Mouse (Mus musculus) CH12.LX (cell line): ENCODE data around the gene Ppp1r3f. TPM values are rescaled to one million over a fixed set of nuclear protein-coding genes. Genes with fewer than 3 reads are reported as not detected.

Experiments used
- DNase-seq: peaks from one replicate; pipeline ENCODE4 v3.0.0-alpha.2; 2013; ENCODE audit errors: extremely low read depth
- H3K27ac ChIP-seq: 2 replicates; pipeline ENCODE4 v1.5.1; 2012; ENCODE audit warnings: low read depth, mild to moderate bottlenecking, control low read depth, moderate library complexity; ENCODE audit not compliant: insufficient read depth
- H3K27me3 ChIP-seq: replicated peaks from 2 replicates; pipeline ENCODE3; 2012; ENCODE audit warnings: inconsistent platforms
- H3K36me3 ChIP-seq, 2 experiments: replicated peaks in 1 of 2; 2 replicates each; pipeline versions ENCODE3 to v1.6.1; 2012; ENCODE audit warnings: inconsistent platforms in 1 of 2, low read length in 1 of 2, mild to moderate bottlenecking in 1 of 2, mixed read lengths in 1 of 2, moderate library complexity in 1 of 2; ENCODE audit not compliant: control insufficient read depth in 1 of 2, insufficient read depth in 1 of 2
- H3K4me1 ChIP-seq, 2 experiments: 2 replicates each; pipeline ENCODE4 v1.6.1; 2012; ENCODE audit warnings: inconsistent platforms in 1 of 2, moderate library complexity in 1 of 2; ENCODE audit not compliant: insufficient read depth in 2 of 2, control insufficient read depth in 1 of 2
- H3K4me2 ChIP-seq: 2 replicates; pipeline ENCODE4 v1.6.1; 2012; ENCODE audit warnings: low read depth, mild to moderate bottlenecking, control low read depth; ENCODE audit not compliant: poor library complexity, insufficient read depth, severe bottlenecking
- H3K4me3 ChIP-seq, 3 experiments: fragments of 150-350 bp in 1 of 3; sonication (generic) in 1 of 3; replicated peaks in 1 of 3; 2 replicates each; pipeline versions ENCODE3 to v1.5.1; 2011 to 2012; ENCODE audit warnings: low read depth in 2 of 3, low read length in 2 of 3, mild to moderate bottlenecking in 2 of 3, moderate library complexity in 2 of 3, control low read depth in 1 of 3, improper control_type of control experiment in 1 of 3, inconsistent platforms in 1 of 3, mixed read lengths in 1 of 3; ENCODE audit not compliant: poor library complexity in 1 of 3
- H3K79me2 ChIP-seq: replicated peaks from 2 replicates; pipeline ENCODE4 v1.6.1; 2012; ENCODE audit warnings: mild to moderate bottlenecking, moderate library complexity; ENCODE audit not compliant: control insufficient read depth, poor library complexity, insufficient read depth, severe bottlenecking; ENCODE audit errors: extremely low read depth
- H3K9ac ChIP-seq: 2 replicates; pipeline ENCODE4 v1.6.1; 2012; ENCODE audit warnings: low read depth, mild to moderate bottlenecking, control low read depth, moderate library complexity; ENCODE audit not compliant: insufficient read depth
- H3K9me3 ChIP-seq: replicated peaks from 2 replicates; pipeline ENCODE3; 2012; ENCODE audit warnings: low read length, inconsistent platforms, mixed read lengths
- CHD1 ChIP-seq: IDR thresholded peaks from 2 replicates; pipeline ENCODE4 v1.6.1; 2012; ENCODE audit warnings: low read depth, low read length, improper control_type of control experiment, inconsistent platforms
- CHD2 ChIP-seq: IDR thresholded peaks from 2 replicates; pipeline ENCODE4 v1.6.1; 2011; ENCODE audit warnings: low read length, improper control_type of control experiment
- CTCF ChIP-seq, 2 experiments: IDR thresholded peaks in 1 of 2; conservative IDR thresholded peaks in 1 of 2; 2 replicates each; pipeline ENCODE4 v1.5.1; 2011 to 2012; ENCODE audit warnings: low read depth in 2 of 2, low read length in 2 of 2, improper control_type of control experiment in 1 of 2, inconsistent platforms in 1 of 2, mild to moderate bottlenecking in 1 of 2, moderate library complexity in 1 of 2
- E2F4 ChIP-seq: IDR thresholded peaks from 2 replicates; pipeline ENCODE4 v1.6.1; 2011; ENCODE audit warnings: low read depth, low read length, improper control_type of control experiment; ENCODE audit not compliant: insufficient replicate concordance
- ELF1 ChIP-seq: IDR thresholded peaks from 2 replicates; pipeline ENCODE4 v1.6.1; 2014; ENCODE audit warnings: low read depth, mild to moderate bottlenecking, inconsistent platforms, low read length, improper control_type of control experiment
- ETS1 ChIP-seq: conservative IDR thresholded peaks from 2 replicates; pipeline ENCODE4 v1.6.1; 2012; ENCODE audit warnings: low read depth, mild to moderate bottlenecking, inconsistent platforms, low read length, improper control_type of control experiment, moderate library complexity
- HCFC1 ChIP-seq: IDR thresholded peaks from 2 replicates; pipeline ENCODE4 v1.6.1; 2012; ENCODE audit warnings: low read depth, mild to moderate bottlenecking, inconsistent platforms, low read length, improper control_type of control experiment
- IRF4 ChIP-seq: IDR thresholded peaks from 2 replicates; pipeline ENCODE4 v1.6.1; 2014; ENCODE audit warnings: low read depth, mild to moderate bottlenecking, inconsistent platforms, low read length, improper control_type of control experiment
- JUND ChIP-seq: conservative IDR thresholded peaks from 2 replicates; pipeline ENCODE4 v1.6.1; 2011; ENCODE audit warnings: low read depth, low read length, improper control_type of control experiment
- KAT2A ChIP-seq: IDR thresholded peaks from 2 replicates; pipeline ENCODE4 v1.6.1; 2012; ENCODE audit warnings: low read length, improper control_type of control experiment, inconsistent platforms; ENCODE audit not compliant: insufficient replicate concordance
- MAFK ChIP-seq: IDR thresholded peaks from 2 replicates; pipeline ENCODE4 v1.6.1; 2011; ENCODE audit warnings: low read length, improper control_type of control experiment; ENCODE audit not compliant: insufficient replicate concordance
- MAX ChIP-seq: IDR thresholded peaks from 2 replicates; pipeline ENCODE4 v1.6.1; 2011; ENCODE audit warnings: low read length, improper control_type of control experiment
- MEF2A ChIP-seq: IDR thresholded peaks from 2 replicates; pipeline ENCODE4 v1.6.1; 2014; ENCODE audit warnings: low read depth, mild to moderate bottlenecking, inconsistent platforms, low read length, improper control_type of control experiment, borderline replicate concordance
- MXI1 ChIP-seq: IDR thresholded peaks from 2 replicates; pipeline ENCODE4 v1.6.1; 2011; ENCODE audit warnings: mild to moderate bottlenecking, low read depth, low read length, improper control_type of control experiment
- NELFE ChIP-seq: IDR thresholded peaks from 2 replicates; pipeline ENCODE4 v1.6.1; 2011; ENCODE audit warnings: low read depth, low read length, improper control_type of control experiment
- PAX5 ChIP-seq: IDR thresholded peaks from 2 replicates; pipeline ENCODE4 v1.6.1; 2012; ENCODE audit warnings: low read length, inconsistent platforms, mixed read lengths
- POLR2A ChIP-seq: IDR thresholded peaks from 2 replicates; pipeline ENCODE4 v1.6.1; 2011; ENCODE audit warnings: low read depth, mild to moderate bottlenecking, improper control_type of control experiment, low read length
- POLR2AphosphoS2 ChIP-seq: IDR thresholded peaks from 2 replicates; pipeline ENCODE4 v1.6.1; 2011; ENCODE audit warnings: low read depth, low read length, improper control_type of control experiment
- RAD21 ChIP-seq: IDR thresholded peaks from 2 replicates; pipeline ENCODE4 v1.6.1; 2011; ENCODE audit warnings: low read depth, mild to moderate bottlenecking, low read length, improper control_type of control experiment, moderate library complexity
- SIN3A ChIP-seq: IDR thresholded peaks from 2 replicates; pipeline ENCODE4 v1.6.1; 2012; ENCODE audit warnings: low read length, improper control_type of control experiment, inconsistent platforms
- TBP ChIP-seq: conservative IDR thresholded peaks from 2 replicates; pipeline ENCODE4 v1.6.1; 2011; ENCODE audit warnings: low read depth, low read length, improper control_type of control experiment
- USF1 ChIP-seq: IDR thresholded peaks from 2 replicates; pipeline ENCODE4 v1.6.1; 2014; ENCODE audit warnings: low read depth, mild to moderate bottlenecking, inconsistent platforms, low read length, improper control_type of control experiment
- USF2 ChIP-seq: conservative IDR thresholded peaks from 2 replicates; pipeline ENCODE4 v1.6.1; 2011; ENCODE audit warnings: low read depth, low read length, improper control_type of control experiment
- ZKSCAN1 ChIP-seq: IDR thresholded peaks from 2 replicates; pipeline ENCODE4 v1.6.1; 2012; ENCODE audit warnings: low read depth, inconsistent platforms, low read length, improper control_type of control experiment, borderline replicate concordance
- ZMIZ1 ChIP-seq: IDR thresholded peaks from 2 replicates; pipeline ENCODE4 v1.6.1; 2012; ENCODE audit warnings: low read depth, mild to moderate bottlenecking, inconsistent platforms, low read length, improper control_type of control experiment
- ZNF384 ChIP-seq: IDR thresholded peaks from 2 replicates; pipeline ENCODE4 v1.6.1; 2012; ENCODE audit warnings: low read depth, low read length, improper control_type of control experiment, inconsistent platforms
- dilution Hi-C: fragments of 300-500 bp; cut with MboI; formaldehyde crosslinking; loops from 2 replicates; pipeline ENCODE4 v1.14.3; 2020; ENCODE audit warnings: low sequenced_read_pairs; ENCODE audit not compliant: extremely low pct_unique_long_range_greater_than_20kb, extremely low pct_ligation_motif_present
- in situ Hi-C: fragments of 300-500 bp; cut with MboI; formaldehyde crosslinking; loops from 3 replicates; pipeline ENCODE4 v1.14.3; 2019; ENCODE audit warnings: low sequenced_read_pairs, low pct_ligation_motif_present, low pct_unique_long_range_greater_than_20kb, mixed read lengths
- polyA plus RNA-seq: library from polyadenylated mRNA; unstranded; fragments of >175 nt; gene quantifications from 2 replicates; pipeline ENCODE4 v1.2.1, GENCODE M21; 2012; ENCODE audit warnings: low read depth; ENCODE audit not compliant: insufficient read length
- total RNA-seq, 2 experiments: library from RNA; depleted of rRNA; stranded (reverse); fragments of 300-350 nt in 1 of 2; fragments of >200 nt in 1 of 2; gene quantifications; 2 replicates each; pipeline ENCODE4 v1.2.3; 2012 to 2014

Ppp1r3f gene
- total and polyA plus RNA-seq, 3 experiments = 0.13 to 0.57 (median 0.51) TPM

GRCm38 (mm10) chrX:7553474-7553873 lies 20.6 kb downstream of the Ppp1r3f start:
- H3K9me3 ChIP-seq = no peaks in the 10 kb centered on the region
- no peak for TF ChIP-seq KAT2A
- no peak for TF ChIP-seq CHD1
- TF ChIP-seq USF1 = no peak
- no peak for TF ChIP-seq MAX
- TF ChIP-seq POLR2A = no peak
- TF ChIP-seq POLR2AphosphoS2 = no peak
- no peak for TF ChIP-seq PAX5
- no peak for TF ChIP-seq MEF2A
- no peak for TF ChIP-seq ZKSCAN1
- TF ChIP-seq NELFE = no peak
- no peak for TF ChIP-seq JUND
- no peak for TF ChIP-seq ELF1
- TF ChIP-seq USF2 = no peak
- TF ChIP-seq TBP = no peak
- H3K9ac ChIP-seq = no peak overlapping the region
- H3K79me2 ChIP-seq = no peaks in the 10 kb centered on the region
- dilution Hi-C loops (no loop called here), in situ Hi-C loops (no loop called here)
- no peaks in the 10 kb centered on the region for H3K36me3 ChIP-seq
- H3K4me1 ChIP-seq = no peaks in the 10 kb centered on the region
- no peaks in the 10 kb centered on the region for H3K27me3 ChIP-seq
- no peak overlapping the region for H3K4me2 ChIP-seq
- no peak overlapping the region for H3K27ac ChIP-seq
- H3K4me3 ChIP-seq = no peak overlapping the region
- no peak for DNase-seq

DNA sequence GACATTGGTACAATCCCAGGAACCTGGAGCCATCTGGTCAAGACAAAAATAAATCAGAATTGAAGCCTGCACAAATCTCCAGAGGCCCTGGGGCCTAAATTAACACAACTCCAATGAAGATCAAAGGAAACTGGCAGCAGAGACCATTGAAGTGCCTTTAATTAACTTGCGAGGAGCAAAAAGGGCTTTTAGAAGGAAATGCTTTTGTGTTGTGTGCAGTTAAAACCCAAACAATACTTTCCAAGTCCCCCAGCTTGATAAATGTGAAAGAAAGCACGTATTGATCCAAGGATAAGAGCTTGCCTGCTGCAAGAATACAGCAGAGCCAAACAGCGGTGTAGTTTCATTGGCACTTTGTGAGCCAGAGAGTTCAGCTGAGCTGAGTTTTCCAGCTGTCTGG lies 49.1 kb downstream of the Ppp1r3f start:
- Histone ChIP-seq H3K27me3 (no peaks in the 10 kb centered on the region), H3K9me3 (no peaks in the 10 kb centered on the region), H3K4me1 (no peaks in the 10 kb centered on the region), H3K4me3 (no peak overlapping the region), H3K27ac (no peak overlapping the region), H3K9ac (no peak overlapping the region), H3K79me2 (no peaks in the 10 kb centered on the region), H3K4me2 (no peak overlapping the region), H3K36me3 (no peaks in the 10 kb centered on the region)
- no peak for DNase-seq
- in situ Hi-C loops = no loop called here
- dilution Hi-C loops = no loop called here
- TF ChIP-seq IRF4 (no peak), ETS1 (no peak), ELF1 (no peak), MEF2A (no peak), MXI1 (no peak), E2F4 (no peak), ZMIZ1 (no peak), ZNF384 (no peak), CTCF (conservative IDR thresholded peaks at IDR 0.05 in 1 of 2, IDR thresholded peaks at IDR 0.05 in 1 of 2; ENCODE audit: low read depth in 2 of 2, low read length in 2 of 2) (no peak), RAD21 (no peak), MAFK (no peak), SIN3A (no peak), CHD2 (no peak), HCFC1 (no peak), PAX5 (no peak)

Other genes with a start within 250 kb of the Ppp1r3f start
- gene Usp27x, start 198.5 kb downstream of the Ppp1r3f start, total RNA-seq (2012; rRNA removed) = 0.42 and 0.81 TPM in 2 replicates
- gene Usp27x, start 198.5 kb downstream of the Ppp1r3f start, total RNA-seq (2014; rRNA removed) = 0.36 and 0.49 TPM in 2 replicates
- gene Usp27x, start 198.5 kb downstream of the Ppp1r3f start, polyA plus RNA-seq = 0.50 and 0.64 TPM in 2 replicates
- gene Foxp3, start 639 bp downstream of the Ppp1r3f start, total RNA-seq (2012; rRNA removed) = 0.38 and 0.55 TPM in 2 replicates
- not detected in 2 replicates for gene Foxp3, start 639 bp downstream of the Ppp1r3f start, total RNA-seq (2014; rRNA removed)
- 0.21 and 0.40 TPM in 2 replicates for gene Foxp3, start 639 bp downstream of the Ppp1r3f start, polyA plus RNA-seq
- 32.4 and 34.7 TPM in 2 replicates for gene Ccdc22, start 31.2 kb upstream of the Ppp1r3f start, total RNA-seq (2012; rRNA removed)
- gene Ccdc22, start 31.2 kb upstream of the Ppp1r3f start, total RNA-seq (2014; rRNA removed) = 24.4 and 26.0 TPM in 2 replicates
- 23.9 and 26.2 TPM in 2 replicates for gene Ccdc22, start 31.2 kb upstream of the Ppp1r3f start, polyA plus RNA-seq
- 0.17 and 0.21 TPM in 2 replicates for gene Cacna1f, start 32.8 kb upstream of the Ppp1r3f start, total RNA-seq (2012; rRNA removed)
- gene Cacna1f, start 32.8 kb upstream of the Ppp1r3f start, total RNA-seq (2014; rRNA removed) = not detected in 2 replicates
- gene Cacna1f, start 32.8 kb upstream of the Ppp1r3f start, polyA plus RNA-seq = 0.07 TPM in 1 of 2 replicates, not detected in the other
- 0.80 and 1.2 TPM in 2 replicates for gene Syp, start 64.2 kb upstream of the Ppp1r3f start, total RNA-seq (2012; rRNA removed)
- gene Syp, start 64.2 kb upstream of the Ppp1r3f start, total RNA-seq (2014; rRNA removed) = 0.27 TPM in 2 replicates
- gene Syp, start 64.2 kb upstream of the Ppp1r3f start, polyA plus RNA-seq = 0.65 and 0.74 TPM in 2 replicates
- 3.9 and 4.5 TPM in 2 replicates for gene Prickle3, start 83.0 kb upstream of the Ppp1r3f start, total RNA-seq (2012; rRNA removed)
- 2.2 and 2.3 TPM in 2 replicates for gene Prickle3, start 83.0 kb upstream of the Ppp1r3f start, total RNA-seq (2014; rRNA removed)
- 12.5 and 13.7 TPM in 2 replicates for gene Prickle3, start 83.0 kb upstream of the Ppp1r3f start, polyA plus RNA-seq
- gene Plp2, start 97.1 kb upstream of the Ppp1r3f start, total RNA-seq (2012; rRNA removed) = 163 and 183 TPM in 2 replicates
- gene Plp2, start 97.1 kb upstream of the Ppp1r3f start, total RNA-seq (2014; rRNA removed) = 144 and 173 TPM in 2 replicates
- gene Plp2, start 97.1 kb upstream of the Ppp1r3f start, polyA plus RNA-seq = 207 and 247 TPM in 2 replicates
- 0.13 TPM in 1 of 2 replicates, not detected in the other for gene Magix, start 107.0 kb upstream of the Ppp1r3f start, total RNA-seq (2012; rRNA removed)
- not detected in 2 replicates for gene Magix, start 107.0 kb upstream of the Ppp1r3f start, total RNA-seq (2014; rRNA removed)
- gene Magix, start 107.0 kb upstream of the Ppp1r3f start, polyA plus RNA-seq = not detected in 2 replicates
- gene Gpkow, start 122.8 kb upstream of the Ppp1r3f start, total RNA-seq (2012; rRNA removed) = 14.6 and 16.8 TPM in 2 replicates
- gene Gpkow, start 122.8 kb upstream of the Ppp1r3f start, total RNA-seq (2014; rRNA removed) = 6.6 and 9.3 TPM in 2 replicates
- gene Gpkow, start 122.8 kb upstream of the Ppp1r3f start, polyA plus RNA-seq = 32.2 and 35.3 TPM in 2 replicates
- gene Wdr45, start 140.1 kb upstream of the Ppp1r3f start, total RNA-seq (2012; rRNA removed) = 13.9 and 21.4 TPM in 2 replicates
- gene Wdr45, start 140.1 kb upstream of the Ppp1r3f start, total RNA-seq (2014; rRNA removed) = 19.4 and 24.1 TPM in 2 replicates
- 18.0 and 21.7 TPM in 2 replicates for gene Wdr45, start 140.1 kb upstream of the Ppp1r3f start, polyA plus RNA-seq
- gene Gm45208, start 148.0 kb upstream of the Ppp1r3f start, total RNA-seq (2012; rRNA removed) = 0.47 TPM in 1 of 2 replicates, not detected in the other
- not detected in 2 replicates for gene Gm45208, start 148.0 kb upstream of the Ppp1r3f start, total RNA-seq (2014; rRNA removed)
- gene Gm45208, start 148.0 kb upstream of the Ppp1r3f start, polyA plus RNA-seq = 13.0 and 13.1 TPM in 2 replicates
- 41.8 and 49.1 TPM in 2 replicates for gene Praf2, start 154.2 kb upstream of the Ppp1r3f start, total RNA-seq (2012; rRNA removed)
- 25.7 and 26.9 TPM in 2 replicates for gene Praf2, start 154.2 kb upstream of the Ppp1r3f start, total RNA-seq (2014; rRNA removed)
- 40.5 and 40.6 TPM in 2 replicates for gene Praf2, start 154.2 kb upstream of the Ppp1r3f start, polyA plus RNA-seq
- 3.6 and 6.9 TPM in 2 replicates for gene Ccdc120, start 176.6 kb upstream of the Ppp1r3f start, total RNA-seq (2012; rRNA removed)
- gene Ccdc120, start 176.6 kb upstream of the Ppp1r3f start, total RNA-seq (2014; rRNA removed) = 3.5 and 4.4 TPM in 2 replicates
- 6.9 and 9.0 TPM in 2 replicates for gene Ccdc120, start 176.6 kb upstream of the Ppp1r3f start, polyA plus RNA-seq
- gene Tfe3, start 188.3 kb upstream of the Ppp1r3f start, total RNA-seq (2012; rRNA removed) = 12.9 and 15.9 TPM in 2 replicates
- gene Tfe3, start 188.3 kb upstream of the Ppp1r3f start, total RNA-seq (2014; rRNA removed) = 6.7 and 8.3 TPM in 2 replicates
- gene Tfe3, start 188.3 kb upstream of the Ppp1r3f start, polyA plus RNA-seq = 26.0 TPM in 2 replicates
- gene Gripap1, start 215.5 kb upstream of the Ppp1r3f start, total RNA-seq (2012; rRNA removed) = 25.5 and 27.1 TPM in 2 replicates
- 15.7 and 19.9 TPM in 2 replicates for gene Gripap1, start 215.5 kb upstream of the Ppp1r3f start, total RNA-seq (2014; rRNA removed)
- gene Gripap1, start 215.5 kb upstream of the Ppp1r3f start, polyA plus RNA-seq = 49.4 and 53.1 TPM in 2 replicates
- 0.38 and 0.51 TPM in 2 replicates for gene Kcnd1, start 248.0 kb upstream of the Ppp1r3f start, total RNA-seq (2012; rRNA removed)
- gene Kcnd1, start 248.0 kb upstream of the Ppp1r3f start, total RNA-seq (2014; rRNA removed) = 0.57 and 0.63 TPM in 2 replicates
- gene Kcnd1, start 248.0 kb upstream of the Ppp1r3f start, polyA plus RNA-seq = 3.1 and 3.4 TPM in 2 replicates